13 mouse cellular contexts compared by ENCODE assay signal in genomic region chr11:6889660-6890185, GRCm38 (mm10). TPM values are rescaled to one million over a fixed set of nuclear protein-coding genes. Genes with fewer than 3 reads are reported as not detected.
A peak's percentile ranks its signal among the peaks of the same experiment; 100 is the strongest.
DNase-seq lines count a peak whose midpoint lies in the region; TF ChIP-seq lines count a peak whose summit lies in the region.
"Had no signal": no experiment of that assay in that cellular context is flagged by ENCODE, and none has a peak within 500 bp of the region (broad histone marks: within the 10 kb centered on the region; RNA-seq: fewer than 3 reads in every experiment).

No protein-coding gene starts in this region.

- peaks cover 45% of the 10 kb centered on the region for H3K4me1 ChIP-seq in cerebellum, adult 2 months (ENCODE audit: control insufficient read depth, insufficient read depth, low read length)
- H3K4me1 ChIP-seq in lung, adult 2 months (ENCODE audit: control insufficient read depth, insufficient read depth, low read length) = no peaks in the 10 kb centered on the region

- WGBS in cerebellum, adult 2 months = 9% methylated on average over 8 of the region's 8 CpGs
- WGBS in lung, adult 2 months = 72% methylated on average over 8 of the region's 8 CpGs

- peak; percentile 43 to 58 for DNase-seq in layer of hippocampus, adult 2 months (ENCODE audit: low spot score in 2 of 2)
- no peak for DNase-seq in layer of hippocampus, postnatal 25 days (ENCODE audit: extremely low spot score in 1 of 2, low spot score in 1 of 2)
- peak; percentile 81 for DNase-seq in brain, embryonic 14.5 days (ENCODE audit: low read depth)
- peak; percentile 78 to 94 for DNase-seq in cerebellum, adult 2 months
- DNase-seq in layer of hippocampus, adult 9-11 months = peak; percentile 73
- no peak for DNase-seq in kidney, postnatal 14 days
- no peak for DNase-seq in lung, adult 2 months
- DNase-seq: gastrocnemius, postnatal 25 days; kidney, adult 2 months had no signal

- no peaks in the 10 kb centered on the region for H3K27me3 ChIP-seq in cerebellum, adult 2 months (ENCODE audit: control insufficient read depth, insufficient read depth, low read length)
- H3K27me3 ChIP-seq: limb, embryonic 13.5 days had no signal

- no peak for TF ChIP-seq CTCF in layer of hippocampus, adult 2 months (conservative IDR thresholded peaks at IDR 0.05)
- TF ChIP-seq CTCF in brain, embryonic 14.5 days (IDR thresholded peaks at IDR 0.05; ENCODE audit: borderline replicate concordance, extremely low read depth, insufficient read depth, insufficient read length) = no peak
- no peak for TF ChIP-seq CTCF in cerebellum, adult 2 months (IDR thresholded peaks at IDR 0.05; ENCODE audit: borderline replicate concordance, insufficient read depth, low read depth, low read length)
- TF ChIP-seq CTCF in lung, adult 2 months (IDR thresholded peaks at IDR 0.05; ENCODE audit: insufficient read depth, low read length) = no peak

- H3K27ac ChIP-seq in layer of hippocampus, adult 2 months = no peak overlapping the region
- H3K27ac ChIP-seq in cerebellum, adult 2 months (ENCODE audit: insufficient read depth, low read length) = peak overlapping the region; percentile 95
- H3K27ac ChIP-seq: limb, embryonic 13.5 days had no signal

- no peak for TF ChIP-seq POLR2A in brain, embryonic 14.5 days (IDR thresholded peaks at IDR 0.05; ENCODE audit: borderline replicate concordance, extremely low read depth, insufficient read depth, insufficient read length, poor library complexity, severe bottlenecking)
- TF ChIP-seq POLR2A in cerebellum, adult 2 months (IDR thresholded peaks at IDR 0.05; ENCODE audit: borderline replicate concordance, insufficient read depth, low read length) = no peak
- TF ChIP-seq POLR2A in lung, adult 2 months (IDR thresholded peaks at IDR 0.05; ENCODE audit: borderline replicate concordance, extremely low read depth, low read depth, low read length) = no peak

- H3K4me3 ChIP-seq in layer of hippocampus, adult 2 months = no peak overlapping the region
- no peak overlapping the region for H3K4me3 ChIP-seq in cerebellum, adult 2 months (replicated peaks; ENCODE audit: insufficient read depth, low read depth, low read length)
- H3K4me3 ChIP-seq in lung, adult 2 months (replicated peaks; ENCODE audit: extremely low read depth, low read depth, low read length) = no peak overlapping the region
- H3K4me3 ChIP-seq: limb, embryonic 13.5 days had no signal

RNA-seq across cellular contexts. Expression of gene Gm11983, which starts 52.3 kb away (rescaled TPM):
- total RNA-seq in layer of hippocampus, adult 2 months (2021) = not detected
- total RNA-seq in layer of hippocampus, postnatal 25 days (2021) = not detected
- polyA plus RNA-seq in brain, embryonic 14.5 days (2012; rRNA removed) = not detected in 2 replicates
- not detected in 2 replicates for polyA plus RNA-seq in cerebellum, adult 2 months (2012; rRNA removed)
- not detected in 2 replicates for polyA plus RNA-seq in lung, adult 2 months (2012; rRNA removed)
- total RNA-seq: gastrocnemius, postnatal 25 days had no signal
- polyA plus RNA-seq: heart, embryonic 16.5 days; kidney, adult 2 months; limb, embryonic 13.5 days; lung, embryonic 16.5 days; small intestine, adult 2 months had no signal

Comparison
In these comparisons a context has a peak if more than half of its experiments do, and no peak if none do; other contexts are left out.
1. DNase-seq: peak in layer of hippocampus, adult 2 months (2 of 2), brain, embryonic 14.5 days (single experiment), cerebellum, adult 2 months (2 of 2) and layer of hippocampus, adult 9-11 months (single experiment); none in layer of hippocampus, postnatal 25 days (0 of 2), kidney, postnatal 14 days (single experiment) and lung, adult 2 months (single experiment).